Mouse (Mus musculus): ENCODE measurements at regions not wholly inside any gene's neighbourhood (a gene's known extent, or its start where the extent isn't known, plus 50 kb on each side); places are given as distances from the start of the nearest gene placed in this dataset.
"Not testable (repeated sequence)": the region's sequence is repeated elsewhere in the genome, so short reads cannot be mapped to it uniquely, and the experiment has no call there.

GRCm38 (mm10) chr13:89375526-89376474 lies 163.8 kb upstream of the Hapln1 start:
- 0 out of 2 replicates have a peak, but pooled peaks have one; percentile 43 for ATAC-seq (replicated peaks)
- Histone ChIP-seq H3K4me1 (peaks cover 7% of the 10 kb centered on the region), H3K27me3 (no peaks in the 10 kb centered on the region), H3K4me3 (no peak overlapping the region), H3K27ac (replicated peaks) (no peak overlapping the region), H3K36me3 (no peaks in the 10 kb centered on the region), H3K9ac (replicated peaks) (no peak overlapping the region), H3K9me3 (no peaks in the 10 kb centered on the region), H3K4me2 (replicated peaks) (no peak overlapping the region)
- WGBS = 91% methylated on average over 4 of the region's 4 CpGs

DNA sequence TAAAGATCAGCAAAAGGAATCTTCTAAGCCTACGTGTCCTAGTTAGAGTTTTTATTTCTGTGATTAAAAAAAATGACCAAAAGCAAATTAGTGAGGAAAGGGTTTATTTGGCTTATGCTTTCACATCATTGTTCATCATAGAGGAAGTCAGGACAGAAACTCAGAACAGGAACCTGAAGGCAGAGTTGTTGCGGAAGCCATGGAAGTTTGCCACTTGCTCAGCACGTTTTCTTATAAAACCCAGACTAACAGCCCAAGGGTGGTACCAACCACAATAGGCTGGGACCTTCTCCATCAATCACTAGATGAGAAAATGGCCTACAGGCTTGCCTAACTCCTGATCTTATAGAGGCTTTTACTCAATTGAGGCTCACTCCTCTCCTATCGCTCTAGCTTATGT lies 161.2 kb upstream of the Hapln1 start:
- Histone ChIP-seq H3K27me3 (no peaks in the 10 kb centered on the region), H3K36me3 (no peaks in the 10 kb centered on the region), H3K4me3 (no peak overlapping the region), H3K4me1 (peaks cover 7% of the 10 kb centered on the region), H3K9ac (replicated peaks) (no peak overlapping the region), H3K27ac (replicated peaks) (no peak overlapping the region), H3K4me2 (replicated peaks) (no peak overlapping the region), H3K9me3 (no peaks in the 10 kb centered on the region)
- WGBS = 83% methylated on average over 4 of the region's 4 CpGs
- no peak for ATAC-seq (replicated peaks)

- not testable (repeated sequence) for H3K27ac ChIP-seq (replicated peaks); H3K9ac ChIP-seq (replicated peaks); H3K4me2 ChIP-seq (replicated peaks); H3K4me1 ChIP-seq; H3K36me3 ChIP-seq; H3K9me3 ChIP-seq; H3K27me3 ChIP-seq; H3K4me3 ChIP-seq
- ATAC-seq (replicated peaks) = 0 out of 2 replicates have a peak, but pooled peaks have one; percentile 37
- 94% methylated on average over 16 of the region's 16 CpGs for WGBS
Measured at GRCm38 (mm10) chr13:89383619-89384190, 155.9 kb upstream of the Hapln1 start.

- peak; percentile 59; the same call in 1 of the 2 replicates for ATAC-seq (replicated peaks)
- no peaks in the 10 kb centered on the region for H3K36me3 ChIP-seq
- WGBS = 62% methylated on average over 11 of the region's 11 CpGs
Measured at GRCm38 (mm10) chr13:89384598-89385145, 154.9 kb upstream of the Hapln1 start.

GRCm38 (mm10) chr13:89387416-89387815 lies 152.2 kb upstream of the Hapln1 start:
- no peaks in the 10 kb centered on the region for H3K27me3 ChIP-seq
- no peaks in the 10 kb centered on the region for H3K9me3 ChIP-seq
- no peak overlapping the region for H3K9ac ChIP-seq (replicated peaks)
- H3K4me2 ChIP-seq (replicated peaks) = no peak overlapping the region
- H3K4me3 ChIP-seq = no peak overlapping the region
- H3K4me1 ChIP-seq = peaks cover 3% of the 10 kb centered on the region; the same call in 1 of the 2 replicates
- H3K27ac ChIP-seq (replicated peaks) = no peak overlapping the region
- 88% methylated on average over 1 of the region's 1 CpGs for WGBS
- no peaks in the 10 kb centered on the region for H3K36me3 ChIP-seq
- no peak for ATAC-seq (replicated peaks)

More at GRCm38 (mm10) chr13:89384598-89385145, 154.9 kb upstream of the Hapln1 start:
- Histone ChIP-seq H3K27ac (replicated peaks) (no peak overlapping the region), H3K27me3 (no peaks in the 10 kb centered on the region), H3K4me3 (no peak overlapping the region), H3K9me3 (no peaks in the 10 kb centered on the region), H3K9ac (replicated peaks) (no peak overlapping the region), H3K4me2 (replicated peaks) (no peak overlapping the region), H3K4me1 (peaks cover 3% of the 10 kb centered on the region; the same call in 1 of the 2 replicates)

DNA sequence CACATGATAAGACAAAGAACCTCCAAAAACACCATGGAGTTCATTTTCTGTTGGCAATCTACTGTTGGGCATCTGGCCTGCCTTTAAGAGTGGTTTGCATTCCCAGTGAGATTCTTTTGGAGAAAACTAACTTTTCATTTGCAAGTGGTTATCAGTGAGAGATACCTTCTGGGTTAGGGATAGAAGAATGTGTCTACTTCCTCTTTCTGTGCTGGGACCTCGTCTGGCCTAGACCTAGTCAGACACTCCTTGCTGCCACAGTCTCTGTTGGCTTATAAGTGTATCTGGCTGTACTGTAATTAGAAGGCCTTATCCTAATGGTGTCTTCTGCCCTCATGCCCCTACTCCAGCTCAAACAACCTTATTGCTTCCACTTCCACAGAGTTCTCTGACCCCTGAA lies 150.4 kb upstream of the Hapln1 start:
- Histone ChIP-seq H3K27me3 (no peaks in the 10 kb centered on the region), H3K36me3 (no peaks in the 10 kb centered on the region), H3K9ac (replicated peaks) (no peak overlapping the region), H3K4me3 (no peak overlapping the region), H3K9me3 (no peaks in the 10 kb centered on the region), H3K27ac (replicated peaks) (no peak overlapping the region), H3K4me1 (peaks cover 3% of the 10 kb centered on the region; the same call in 1 of the 2 replicates), H3K4me2 (replicated peaks) (no peak overlapping the region)
- ATAC-seq (replicated peaks) = no peak
- 77% methylated on average over 1 of the region's 1 CpGs for WGBS

DNA sequence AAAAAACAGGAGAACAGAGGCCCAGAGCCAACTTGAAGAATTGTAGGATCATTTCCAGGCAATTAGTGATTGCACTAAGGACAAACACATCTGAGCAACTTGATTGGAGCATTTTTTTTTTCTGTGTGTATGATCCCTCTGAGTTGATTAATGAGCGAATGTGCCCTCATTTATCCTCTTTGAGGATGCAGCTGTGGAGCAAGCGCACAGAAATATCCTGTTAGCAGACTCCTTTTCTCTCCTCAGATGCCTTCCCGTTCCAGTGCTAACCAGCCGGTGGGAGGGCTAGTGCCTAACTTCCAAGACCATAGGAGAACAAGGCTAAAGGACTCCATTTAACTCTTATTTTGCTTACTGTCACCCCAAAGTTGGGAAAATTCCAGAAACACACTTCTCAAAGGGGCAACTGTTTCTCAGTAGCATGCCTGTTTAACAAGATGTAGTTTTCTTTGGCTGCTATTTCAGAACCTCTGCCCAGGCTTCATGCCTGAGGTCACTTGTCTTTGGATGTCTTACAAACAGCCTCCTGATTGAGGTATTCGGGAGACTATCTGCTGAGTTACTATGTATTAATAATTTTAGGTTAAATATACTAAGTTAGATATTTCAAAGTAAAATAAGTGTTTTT lies 144.8 kb upstream of the Hapln1 start:
- ATAC-seq (replicated peaks) = peak; percentile 61
- H3K9me3 ChIP-seq = no peaks in the 10 kb centered on the region
- no peaks in the 10 kb centered on the region for H3K27me3 ChIP-seq
- H3K4me3 ChIP-seq = no peak overlapping the region
- no peak overlapping the region for H3K27ac ChIP-seq (replicated peaks)
- 39% methylated on average over 5 of the region's 5 CpGs for WGBS
- H3K36me3 ChIP-seq = no peaks in the 10 kb centered on the region
- no peak overlapping the region for H3K4me2 ChIP-seq (replicated peaks)
- H3K9ac ChIP-seq (replicated peaks) = no peak overlapping the region
- H3K4me1 ChIP-seq = peaks cover 9% of the 10 kb centered on the region; the same call in 1 of the 2 replicates

GRCm38 (mm10) chr13:89395851-89396250 lies 143.7 kb upstream of the Hapln1 start:
- peaks cover 9% of the 10 kb centered on the region; the same call in 1 of the 2 replicates for H3K4me1 ChIP-seq
- 70% methylated on average over 3 of the region's 3 CpGs for WGBS
- no peak overlapping the region for H3K4me3 ChIP-seq
- no peaks in the 10 kb centered on the region for H3K36me3 ChIP-seq
- H3K27me3 ChIP-seq = no peaks in the 10 kb centered on the region
- no peaks in the 10 kb centered on the region for H3K9me3 ChIP-seq
- no peak for ATAC-seq (replicated peaks)
- no peak overlapping the region for H3K9ac ChIP-seq (replicated peaks)
- H3K4me2 ChIP-seq (replicated peaks) = no peak overlapping the region
- H3K27ac ChIP-seq (replicated peaks) = no peak overlapping the region

- no peak for ATAC-seq (replicated peaks)
Measured at GRCm38 (mm10) chr13:89401084-89401671, 138.4 kb upstream of the Hapln1 start.

GRCm38 (mm10) chr13:89410504-89410903 lies 129.1 kb upstream of the Hapln1 start:
- H3K27me3 ChIP-seq = no peaks in the 10 kb centered on the region
- WGBS = 88% methylated on average over 2 of the region's 2 CpGs

More at GRCm38 (mm10) chr13:89401084-89401671, 138.4 kb upstream of the Hapln1 start:
- Histone ChIP-seq H3K27ac (replicated peaks) (no peak overlapping the region), H3K4me1 (no peaks in the 10 kb centered on the region), H3K9ac (replicated peaks) (no peak overlapping the region), H3K4me2 (replicated peaks) (no peak overlapping the region), H3K4me3 (no peak overlapping the region), H3K9me3 (no peaks in the 10 kb centered on the region), H3K27me3 (no peaks in the 10 kb centered on the region), H3K36me3 (no peaks in the 10 kb centered on the region)
- 83% methylated on average over 5 of the region's 5 CpGs for WGBS

DNA sequence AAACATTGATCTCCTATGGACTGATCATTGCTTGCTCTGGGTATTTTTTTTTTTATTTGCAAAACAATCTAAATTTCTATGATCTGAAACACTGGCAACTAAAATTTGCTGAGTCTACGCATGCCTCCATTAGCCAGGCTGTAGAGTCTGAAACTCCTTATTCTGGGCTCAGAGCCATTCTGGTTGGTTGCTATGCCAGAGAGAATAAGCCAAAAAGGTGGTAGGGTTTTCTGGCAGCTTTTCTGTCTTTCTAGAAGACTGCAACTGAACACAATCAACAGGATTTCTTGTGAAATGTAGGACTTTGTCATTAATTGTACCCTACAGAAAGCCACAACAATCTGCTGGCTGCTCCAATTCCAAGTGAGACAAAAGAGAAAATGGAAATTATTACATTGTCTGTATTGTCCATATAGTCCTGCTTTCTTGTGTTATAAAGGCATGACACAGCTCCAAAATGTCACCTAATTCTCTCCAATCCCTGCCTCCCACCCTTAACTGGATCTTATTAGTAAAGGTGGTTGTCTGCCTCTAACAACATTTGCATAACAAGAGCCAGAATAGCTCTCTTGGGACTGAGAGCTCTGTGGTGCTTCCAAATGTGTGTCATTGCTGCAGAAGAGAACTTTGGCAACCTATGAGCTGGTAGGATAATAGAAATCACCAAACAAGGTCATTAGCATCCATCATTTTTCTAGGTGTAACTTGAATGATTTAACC lies 126.7 kb upstream of the Hapln1 start:
- Histone ChIP-seq H3K4me1 (peaks cover 7% of the 10 kb centered on the region), H3K4me2 (replicated peaks) (no peak overlapping the region), H3K4me3 (no peak overlapping the region), H3K9ac (replicated peaks) (no peak overlapping the region), H3K27ac (replicated peaks) (peak overlapping the region; percentile 53; the same call in 1 of the 2 replicates), H3K27me3 (no peaks in the 10 kb centered on the region), H3K9me3 (no peaks in the 10 kb centered on the region), H3K36me3 (no peaks in the 10 kb centered on the region)
- peak; percentile 83 for ATAC-seq (replicated peaks)
- 51% methylated on average over 1 of the region's 1 CpGs for WGBS

More at GRCm38 (mm10) chr13:89410504-89410903, 129.1 kb upstream of the Hapln1 start:
- Histone ChIP-seq H3K27ac (replicated peaks) (no peak overlapping the region), H3K36me3 (no peaks in the 10 kb centered on the region), H3K9ac (replicated peaks) (no peak overlapping the region), H3K4me3 (no peak overlapping the region), H3K9me3 (no peaks in the 10 kb centered on the region), H3K4me2 (replicated peaks) (no peak overlapping the region), H3K4me1 (peaks cover 7% of the 10 kb centered on the region)
- ATAC-seq (replicated peaks) = no peak

Measured in forebrain, embryonic 15.5 days (tissue).